Mouse (Mus musculus): ENCODE data around the gene Bend3.

- no peak for TF ChIP-seq POLR2A (IDR thresholded peaks at IDR 0.05; ENCODE audit: insufficient read depth, low read depth, low read length)
- TF ChIP-seq CTCF (IDR thresholded peaks at IDR 0.05; ENCODE audit: insufficient read depth, low read depth, low read length), result no peak
These were observed 41.3 kb downstream of the Bend3 start for GRCm38 (mm10) chr10:43519977-43520376.
